Mouse (Mus musculus): ENCODE data around the gene Lats2. TPM values are rescaled to one million over a fixed set of nuclear protein-coding genes. Genes with fewer than 3 reads are reported as not detected.

Lats2 gene
- polyA plus RNA-seq, 1 experiment, result 18.2 TPM

DNA sequence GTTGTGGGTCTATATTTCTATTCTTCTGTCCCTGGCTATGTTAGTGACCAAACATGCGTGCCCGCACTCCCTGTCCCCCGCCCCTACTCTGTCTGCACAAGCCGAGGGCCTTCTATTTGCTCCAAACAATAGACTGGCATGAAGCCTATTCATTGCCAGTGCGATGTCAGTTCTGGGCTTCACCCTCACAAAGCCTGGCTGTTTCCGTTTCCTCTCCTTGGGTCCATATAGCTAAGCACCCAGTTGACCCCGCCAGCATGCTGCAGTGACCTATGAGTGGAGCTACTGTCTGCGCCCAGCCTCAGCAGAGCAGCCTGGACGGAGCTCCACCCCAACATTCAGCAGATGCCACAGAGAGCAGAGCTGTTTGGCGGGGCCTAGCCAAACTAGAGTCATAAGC is 49.0 kb downstream of the Lats2 start:
- no peaks in the 10 kb centered on the region for H3K27me3 ChIP-seq (ENCODE audit: control insufficient read depth, insufficient read depth, low read length)
- H3K36me3 ChIP-seq (ENCODE audit: control insufficient read depth, insufficient read depth, low read length), result no peaks in the 10 kb centered on the region
- TF ChIP-seq POLR2A (IDR thresholded peaks at IDR 0.05; ENCODE audit: control insufficient read depth, extremely low read depth, insufficient read depth, low read length, poor library complexity), result no peak
- TF ChIP-seq CTCF (IDR thresholded peaks at IDR 0.05; ENCODE audit: borderline replicate concordance, control insufficient read depth, extremely low read depth, insufficient read depth, low read length, poor library complexity), result no peak
- no peak overlapping the region for H3K4me3 ChIP-seq (ENCODE audit: control insufficient read depth, insufficient read depth, low read length)
- 97% methylated on average over 10 of the region's 10 CpGs for WGBS
- peaks cover 3% of the 10 kb centered on the region; the same call in 1 of the 2 replicates for H3K4me1 ChIP-seq (replicated peaks; ENCODE audit: control insufficient read depth, insufficient read depth, low read length)
- no peak for DNase-seq
- no peak overlapping the region for H3K27ac ChIP-seq (ENCODE audit: control insufficient read depth, insufficient read depth, low read length)

DNA sequence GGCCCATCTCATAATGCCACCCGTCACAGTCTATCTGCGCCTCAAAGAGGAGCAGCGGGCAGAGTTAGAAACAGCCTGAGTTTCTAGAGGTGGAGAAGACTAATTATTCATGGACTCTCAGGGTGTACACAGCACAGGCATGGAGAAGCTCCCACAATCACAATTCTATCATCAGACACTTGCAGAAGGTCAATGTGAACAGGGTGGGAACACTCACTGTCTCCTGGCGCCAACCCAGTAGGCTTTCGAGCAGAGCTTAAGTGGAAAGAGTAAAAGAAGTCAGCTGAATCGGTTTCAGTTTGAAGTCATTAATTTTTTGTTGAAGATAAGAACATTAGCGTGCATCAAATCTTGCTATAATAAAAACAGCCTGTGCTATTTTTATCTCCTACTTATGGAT is 49.6 kb downstream of the Lats2 start:
- DNase-seq, result no peak
- Histone ChIP-seq H3K4me3 (ENCODE audit: control insufficient read depth, insufficient read depth, low read length) (no peak overlapping the region), H3K27me3 (ENCODE audit: control insufficient read depth, insufficient read depth, low read length) (no peaks in the 10 kb centered on the region), H3K27ac (ENCODE audit: control insufficient read depth, insufficient read depth, low read length) (no peak overlapping the region), H3K4me1 (replicated peaks; ENCODE audit: control insufficient read depth, insufficient read depth, low read length) (peaks cover 3% of the 10 kb centered on the region; the same call in 1 of the 2 replicates), H3K36me3 (ENCODE audit: control insufficient read depth, insufficient read depth, low read length) (no peaks in the 10 kb centered on the region)
- 94% methylated on average over 7 of the region's 7 CpGs for WGBS
- no peak for TF ChIP-seq POLR2A (IDR thresholded peaks at IDR 0.05; ENCODE audit: control insufficient read depth, extremely low read depth, insufficient read depth, low read length, poor library complexity)

- no peak for DNase-seq
- Histone ChIP-seq H3K36me3 (ENCODE audit: control insufficient read depth, insufficient read depth, low read length) (no peaks in the 10 kb centered on the region), H3K4me1 (replicated peaks; ENCODE audit: control insufficient read depth, insufficient read depth, low read length) (no peaks in the 10 kb centered on the region), H3K4me3 (ENCODE audit: control insufficient read depth, insufficient read depth, low read length) (no peak overlapping the region), H3K27me3 (ENCODE audit: control insufficient read depth, insufficient read depth, low read length) (no peaks in the 10 kb centered on the region), H3K27ac (ENCODE audit: control insufficient read depth, insufficient read depth, low read length) (no peak overlapping the region)
- TF ChIP-seq CTCF (IDR thresholded peaks at IDR 0.05; ENCODE audit: borderline replicate concordance, control insufficient read depth, extremely low read depth, insufficient read depth, low read length, poor library complexity) (no peak), POLR2A (IDR thresholded peaks at IDR 0.05; ENCODE audit: control insufficient read depth, extremely low read depth, insufficient read depth, low read length, poor library complexity) (no peak)
- WGBS, result 88% methylated on average over 18 of the region's 18 CpGs
These were observed 50.9 kb downstream of the Lats2 start for GRCm38 (mm10) chr14:57707100-57707893.

DNA sequence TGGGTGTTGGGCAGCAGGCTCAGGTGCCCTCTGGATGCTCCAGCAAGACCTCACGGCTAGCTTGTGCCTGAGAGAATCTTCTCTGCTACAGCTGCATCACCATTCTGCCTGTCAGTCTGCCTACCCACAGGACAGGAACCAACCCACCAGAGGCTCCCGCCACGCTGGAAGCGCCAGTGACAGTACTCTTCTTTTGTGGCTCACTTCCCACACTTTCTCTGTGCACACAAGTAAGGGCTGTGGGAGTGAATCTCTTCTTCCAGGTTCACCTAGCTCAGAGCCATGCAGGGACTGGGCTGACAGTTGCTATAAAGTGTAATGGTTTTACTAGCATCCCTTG is 51.5 kb downstream of the Lats2 start:
- Histone ChIP-seq H3K27me3 (ENCODE audit: control insufficient read depth, insufficient read depth, low read length) (no peaks in the 10 kb centered on the region), H3K36me3 (ENCODE audit: control insufficient read depth, insufficient read depth, low read length) (no peaks in the 10 kb centered on the region), H3K4me1 (replicated peaks; ENCODE audit: control insufficient read depth, insufficient read depth, low read length) (no peaks in the 10 kb centered on the region), H3K27ac (ENCODE audit: control insufficient read depth, insufficient read depth, low read length) (no peak overlapping the region), H3K4me3 (ENCODE audit: control insufficient read depth, insufficient read depth, low read length) (no peak overlapping the region)
- WGBS, result 33% methylated on average over 4 of the region's 4 CpGs
- no peak for TF ChIP-seq CTCF (IDR thresholded peaks at IDR 0.05; ENCODE audit: borderline replicate concordance, control insufficient read depth, extremely low read depth, insufficient read depth, low read length, poor library complexity)
- no peak for TF ChIP-seq POLR2A (IDR thresholded peaks at IDR 0.05; ENCODE audit: control insufficient read depth, extremely low read depth, insufficient read depth, low read length, poor library complexity)
- no peak for DNase-seq

- no peak for DNase-seq
- no peak overlapping the region for H3K27ac ChIP-seq (ENCODE audit: control insufficient read depth, insufficient read depth, low read length)
- H3K4me3 ChIP-seq (ENCODE audit: control insufficient read depth, insufficient read depth, low read length), result no peak overlapping the region
- H3K4me1 ChIP-seq (replicated peaks; ENCODE audit: control insufficient read depth, insufficient read depth, low read length), result no peaks in the 10 kb centered on the region
- no peaks in the 10 kb centered on the region for H3K27me3 ChIP-seq (ENCODE audit: control insufficient read depth, insufficient read depth, low read length)
- H3K36me3 ChIP-seq (ENCODE audit: control insufficient read depth, insufficient read depth, low read length), result no peaks in the 10 kb centered on the region
- TF ChIP-seq POLR2A (IDR thresholded peaks at IDR 0.05; ENCODE audit: control insufficient read depth, extremely low read depth, insufficient read depth, low read length, poor library complexity) (no peak), CTCF (IDR thresholded peaks at IDR 0.05; ENCODE audit: borderline replicate concordance, control insufficient read depth, extremely low read depth, insufficient read depth, low read length, poor library complexity) (no peak)
- 93% methylated on average over 4 of the region's 4 CpGs for WGBS
These were observed 52.4 kb downstream of the Lats2 start for GRCm38 (mm10) chr14:57705759-57706158.

DNA sequence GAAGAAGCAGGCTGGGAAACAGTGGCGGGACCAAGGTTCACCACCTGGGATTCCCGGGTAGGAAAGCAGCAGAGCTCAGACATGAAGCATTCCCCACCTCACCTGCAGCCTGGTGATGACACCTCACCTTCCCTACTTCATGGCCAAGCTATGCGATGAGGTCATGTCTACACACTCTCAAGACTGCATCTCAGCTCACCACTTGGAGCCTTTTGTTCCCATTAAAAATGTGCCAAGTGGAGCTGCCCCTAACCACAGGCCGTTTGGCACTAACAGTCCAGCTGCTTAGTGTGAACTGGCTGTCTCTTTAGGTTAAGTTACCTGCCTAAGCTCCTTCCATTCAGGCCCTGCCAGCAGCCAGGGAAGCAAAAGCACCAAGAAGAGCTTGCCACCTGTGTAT is 53.1 kb downstream of the Lats2 start:
- DNase-seq, result no peak
- WGBS, result 93% methylated on average over 4 of the region's 4 CpGs
- Histone ChIP-seq H3K4me1 (replicated peaks; ENCODE audit: control insufficient read depth, insufficient read depth, low read length) (no peaks in the 10 kb centered on the region), H3K36me3 (ENCODE audit: control insufficient read depth, insufficient read depth, low read length) (no peaks in the 10 kb centered on the region), H3K4me3 (ENCODE audit: control insufficient read depth, insufficient read depth, low read length) (no peak overlapping the region), H3K27me3 (ENCODE audit: control insufficient read depth, insufficient read depth, low read length) (no peaks in the 10 kb centered on the region), H3K27ac (ENCODE audit: control insufficient read depth, insufficient read depth, low read length) (no peak overlapping the region)
- TF ChIP-seq CTCF (IDR thresholded peaks at IDR 0.05; ENCODE audit: borderline replicate concordance, control insufficient read depth, extremely low read depth, insufficient read depth, low read length, poor library complexity) (no peak), POLR2A (IDR thresholded peaks at IDR 0.05; ENCODE audit: control insufficient read depth, extremely low read depth, insufficient read depth, low read length, poor library complexity) (no peak)
